Mouse (Mus musculus) forebrain, postnatal 0 days (tissue): ENCODE data around the gene Dvl2. TPM values are rescaled to one million over a fixed set of nuclear protein-coding genes. Genes with fewer than 3 reads are reported as not detected.

Experiments
- ATAC-seq: fragments of 200-750 bp; cut with Nextera tagmentation; 2 replicates; pipeline ENCODE4 v1.8.0; 2017; ENCODE audit warnings: mild to moderate bottlenecking, moderate library complexity
- DNase-seq: peaks from one replicate; pipeline ENCODE4 v3.0.0-alpha.2; 2015
- H3K27ac ChIP-seq: fragments of 300-500 bp; sonication (generic); 2 replicates; pipeline ENCODE4 v1.5.1; 2014; ENCODE audit warnings: low read depth, mild to moderate bottlenecking, antibody characterized with exemption, low read length, moderate library complexity, mixed read lengths
- H3K27me3 ChIP-seq: fragments of 300-500 bp; sonication (generic); 2 replicates; pipeline ENCODE4 v1.6.1; 2014; ENCODE audit warnings: mild to moderate bottlenecking, low read length, mixed read lengths; ENCODE audit not compliant: insufficient read depth
- H3K36me3 ChIP-seq: fragments of 300-500 bp; sonication (generic); 2 replicates; pipeline ENCODE4 v1.6.1; 2014; ENCODE audit warnings: mild to moderate bottlenecking, moderate library complexity; ENCODE audit not compliant: insufficient read depth
- H3K4me1 ChIP-seq: fragments of 300-500 bp; sonication (generic); 2 replicates; pipeline ENCODE4 v1.6.1; 2014; ENCODE audit warnings: antibody characterized with exemption; ENCODE audit not compliant: insufficient read depth
- H3K4me2 ChIP-seq: fragments of 300-500 bp; sonication (generic); 2 replicates; pipeline ENCODE4 v1.6.1; 2014; ENCODE audit warnings: low read depth, mild to moderate bottlenecking, moderate library complexity
- H3K4me3 ChIP-seq: fragments of 300-500 bp; sonication (generic); 2 replicates; pipeline ENCODE4 v1.5.1; 2014; ENCODE audit warnings: low read depth, low read length, mixed read lengths
- H3K9ac ChIP-seq: fragments of 300-500 bp; sonication (generic); 2 replicates; pipeline ENCODE4 v1.6.1; 2014; ENCODE audit warnings: mild to moderate bottlenecking
- H3K9me3 ChIP-seq: fragments of 300-500 bp; sonication (generic); 2 replicates; pipeline ENCODE4 v1.6.1; 2016; ENCODE audit warnings: low read length
- CTCF ChIP-seq: sonication (generic); IDR thresholded peaks from 2 replicates; pipeline ENCODE4 v1.5.1; 2016; ENCODE audit warnings: antibody characterized with exemption, control low read depth, low read depth
- WGBS: fragments of 180-500 bp; shearing (Covaris S2); extraction: QIAGEN DNeasy Blood & Tissue Kit; methylation state at CpG from one replicate; pipeline ENCODE4 v1.1.7; 2014; 5-methylcytosine and 5-hydroxymethylcytosine counted together
- polyA plus RNA-seq: library from polyadenylated mRNA; unstranded; fragments of >200 nt; fragmentation: Nextera tagmentation; extraction: Ambion mirVana; gene quantifications from 2 replicates; pipeline ENCODE4 v1.2.1, GENCODE M21; 2015
- total RNA-seq: library from RNA; depleted of rRNA; stranded (reverse); fragments of >200 nt; gene quantifications from 2 replicates; pipeline ENCODE4 v1.2.3, GENCODE M21; 2014

Dvl2 gene
- total and polyA plus RNA-seq, 2 experiments from 2014 or later = 15.7 to 43.9 TPM

DNA sequence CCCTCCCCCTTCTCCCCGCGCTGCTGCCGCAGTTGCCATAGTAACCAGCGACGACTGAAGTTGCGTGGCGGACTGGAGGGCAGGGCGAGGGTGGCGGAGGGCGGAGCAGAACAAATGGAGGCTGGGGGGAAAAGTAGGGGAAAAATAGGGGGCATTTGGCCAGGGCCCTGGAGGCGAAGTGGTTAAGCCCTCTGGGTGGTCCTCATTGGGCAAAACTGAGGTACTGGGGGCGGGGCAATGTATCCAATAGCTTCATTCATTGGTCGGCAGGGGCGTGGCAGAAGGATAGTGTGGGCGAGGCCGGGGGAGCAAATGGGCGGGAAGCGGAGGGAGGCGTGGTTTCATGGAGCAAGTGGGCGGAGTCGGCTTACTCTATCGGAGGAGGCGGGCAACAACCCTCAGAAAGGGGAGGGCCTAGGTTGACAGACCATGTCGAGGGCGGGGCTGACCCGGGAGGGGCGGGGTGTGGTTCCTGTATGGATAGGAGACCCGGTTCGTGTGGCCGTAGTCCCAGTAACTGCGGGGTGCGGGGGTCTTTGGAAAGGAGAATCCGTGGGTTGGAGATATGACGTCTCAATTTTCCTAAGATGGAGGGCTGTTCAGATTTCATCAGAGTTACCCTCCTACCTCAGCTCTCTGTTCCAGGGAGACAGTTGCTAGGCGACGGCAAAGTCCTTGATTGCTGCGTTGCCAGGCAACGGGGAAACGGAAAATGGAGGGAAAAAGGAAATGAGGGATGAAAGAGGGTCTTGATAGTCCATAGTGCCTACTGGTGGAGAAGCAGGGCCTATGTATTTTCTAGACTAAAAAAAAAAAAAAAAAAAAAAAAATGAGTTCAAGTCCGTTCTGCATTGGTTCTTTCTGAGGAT lies 21.1 kb downstream of the Dvl2 start:
- Histone ChIP-seq H3K36me3 (no peaks in the 10 kb centered on the region), H3K27ac (peak overlapping the region; percentile 96), H3K27me3 (no peaks in the 10 kb centered on the region), H3K4me1 (peaks cover 44% of the 10 kb centered on the region), H3K9me3 (no peaks in the 10 kb centered on the region), H3K4me2 (peak overlapping the region; percentile 80), H3K9ac (peak overlapping the region; percentile 88), H3K4me3 (peak overlapping the region; percentile 84)
- WGBS = under 1% methylated on average over 40 of the region's 40 CpGs
- TF ChIP-seq CTCF = peak; percentile 53
- peak; percentile 82 for ATAC-seq
- DNase-seq = peak; percentile 99

DNA sequence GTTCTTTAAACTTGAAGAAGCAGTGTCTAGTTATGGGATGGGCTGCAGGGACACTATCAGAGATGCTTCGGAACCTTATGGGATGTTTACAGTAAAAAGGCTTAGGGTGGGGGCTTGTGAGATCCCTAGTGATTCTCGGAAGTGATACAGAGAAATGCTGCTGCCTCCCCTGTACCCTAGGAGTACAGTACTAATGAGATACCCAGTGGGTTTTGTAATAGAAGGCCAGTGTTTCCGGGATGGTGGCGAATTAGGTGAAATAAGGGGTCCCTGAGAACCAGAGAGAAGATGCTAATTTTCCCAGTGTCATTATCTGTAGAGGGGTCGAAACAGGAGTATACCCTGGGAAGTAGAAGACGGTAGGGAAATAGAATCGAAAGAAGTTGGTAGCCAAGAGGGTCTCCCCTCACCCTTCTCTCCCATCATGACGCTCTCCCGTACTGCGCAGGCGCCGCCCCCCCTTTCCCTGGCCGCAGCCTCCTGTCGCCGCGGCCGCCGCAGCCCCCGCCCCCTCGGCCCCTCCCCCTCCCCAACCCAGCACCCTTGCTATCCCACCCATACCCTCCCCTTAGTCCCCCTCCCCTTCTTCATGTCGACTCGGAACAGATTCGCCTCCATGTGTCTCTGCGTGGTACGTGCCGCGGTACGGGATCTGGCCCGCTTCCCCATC lies 23.2 kb downstream of the Dvl2 start:
- ATAC-seq (no peak), DNase-seq (peak; percentile 69)
- H3K9me3 ChIP-seq = no peaks in the 10 kb centered on the region
- H3K27ac ChIP-seq = peak overlapping the region; percentile 62
- peaks cover 50% of the 10 kb centered on the region for H3K4me1 ChIP-seq
- H3K36me3 ChIP-seq = no peaks in the 10 kb centered on the region
- peak overlapping the region; percentile 34 for H3K9ac ChIP-seq
- no peaks in the 10 kb centered on the region for H3K27me3 ChIP-seq
- no peak for TF ChIP-seq CTCF
- H3K4me3 ChIP-seq = peak overlapping the region; percentile 40
- peak overlapping the region; percentile 54 for H3K4me2 ChIP-seq
- 6% methylated on average over 24 of the region's 29 CpGs for WGBS

- Histone ChIP-seq H3K4me2 (peak overlapping the region; percentile 54), H3K27me3 (no peaks in the 10 kb centered on the region), H3K4me1 (peaks cover 52% of the 10 kb centered on the region), H3K4me3 (peak overlapping the region; percentile 40), H3K27ac (peak overlapping the region; percentile 62; the same call in 1 of the 2 replicates), H3K9me3 (no peaks in the 10 kb centered on the region), H3K36me3 (no peaks in the 10 kb centered on the region), H3K9ac (peak overlapping the region; percentile 34)
- WGBS = 17% methylated on average over 5 of the region's 6 CpGs
- no peak for DNase-seq
- no peak for ATAC-seq
- no peak for TF ChIP-seq CTCF
These were observed 23.7 kb downstream of the Dvl2 start for GRCm38 (mm10) chr11:70024151-70024514.

GRCm38 (mm10) chr11:70026689-70027088 lies 26.3 kb downstream of the Dvl2 start:
- 5% methylated on average over 19 of the region's 19 CpGs for WGBS
- peak overlapping the region; percentile 58 for H3K4me2 ChIP-seq
- 0 out of 2 replicates have a peak overlapping the region, but pooled peaks have one; percentile 11 for H3K4me3 ChIP-seq
- DNase-seq (no peak), ATAC-seq (no peak)
- H3K9me3 ChIP-seq = no peaks in the 10 kb centered on the region
- H3K36me3 ChIP-seq = peaks cover 9% of the 10 kb centered on the region
- H3K27ac ChIP-seq = peak overlapping the region; percentile 94
- H3K4me1 ChIP-seq = peaks cover 52% of the 10 kb centered on the region
- no peak for TF ChIP-seq CTCF
- 0 out of 2 replicates have a peak overlapping the region, but pooled peaks have one; percentile 31 for H3K9ac ChIP-seq
- H3K27me3 ChIP-seq = no peaks in the 10 kb centered on the region

- ATAC-seq = no peak
- H3K36me3 ChIP-seq = peaks cover 16% of the 10 kb centered on the region
- TF ChIP-seq CTCF = no peak
- 0 out of 2 replicates have a peak overlapping the region, but pooled peaks have one; percentile 31 for H3K9ac ChIP-seq
- H3K27me3 ChIP-seq = no peaks in the 10 kb centered on the region
- H3K9me3 ChIP-seq = no peaks in the 10 kb centered on the region
- H3K4me3 ChIP-seq = no peak overlapping the region
- H3K27ac ChIP-seq = peak overlapping the region; percentile 94
- WGBS = 37% methylated on average over 9 of the region's 9 CpGs
- H3K4me2 ChIP-seq = peak overlapping the region; percentile 58
- peaks cover 46% of the 10 kb centered on the region for H3K4me1 ChIP-seq
- no peak for DNase-seq
These were observed 27.0 kb downstream of the Dvl2 start for GRCm38 (mm10) chr11:70027397-70027796.

GRCm38 (mm10) chr11:70028401-70029129 lies 28.2 kb downstream of the Dvl2 start:
- Histone ChIP-seq H3K9ac (peak overlapping the region; percentile 48), H3K9me3 (no peaks in the 10 kb centered on the region), H3K4me1 (peaks cover 37% of the 10 kb centered on the region), H3K27me3 (no peaks in the 10 kb centered on the region), H3K4me2 (peak overlapping the region; percentile 58), H3K36me3 (peaks cover 27% of the 10 kb centered on the region), H3K4me3 (peak overlapping the region; percentile 33), H3K27ac (peak overlapping the region; percentile 94)
- no peak for DNase-seq
- ATAC-seq = peak; percentile 1
- 15% methylated on average over 12 of the region's 12 CpGs for WGBS
- no peak for TF ChIP-seq CTCF
